Mouse (Mus musculus): ENCODE measurements at regions not wholly inside any gene's neighbourhood (a gene's known extent, or its start where the extent isn't known, plus 50 kb on each side); places are given as distances from the start of the nearest gene placed in this dataset.

DNA sequence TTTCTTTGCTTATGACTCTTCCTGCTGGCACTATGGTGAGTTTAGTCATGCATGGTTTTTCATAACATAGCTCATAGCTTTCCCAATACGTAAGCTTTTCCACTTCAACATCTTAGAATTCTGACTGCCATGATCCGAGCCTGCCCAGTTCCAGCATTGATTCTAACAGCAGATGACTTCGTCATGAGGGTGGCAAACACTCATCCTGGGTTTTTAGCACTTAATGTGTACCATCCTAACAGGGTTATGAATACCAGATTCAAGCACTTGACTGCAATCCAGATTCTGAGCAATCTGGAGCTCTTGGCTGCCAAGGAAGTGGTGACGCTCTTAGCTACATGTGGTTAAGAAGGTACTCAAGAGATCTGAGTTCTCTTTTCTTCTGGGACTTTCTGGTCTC is 128.3 kb upstream of the Sem1 start:
- no peak for DNase-seq (ENCODE audit: low spot score)
- H3K4me2 ChIP-seq (ENCODE audit: low read depth, low read length, severe bottlenecking), result no peak overlapping the region
- no peaks in the 10 kb centered on the region for H3K36me3 ChIP-seq (ENCODE audit: control insufficient read depth, insufficient read depth, low read length)
- ATAC-seq (replicated peaks; ENCODE audit: low FRiP score), result no peak
- no peak overlapping the region for H3K27ac ChIP-seq (ENCODE audit: low read depth, low read length)
- no peaks in the 10 kb centered on the region for H3K27me3 ChIP-seq (ENCODE audit: control insufficient read depth, insufficient read depth, low read length)
- no peaks in the 10 kb centered on the region for H3K9me3 ChIP-seq (ENCODE audit: control insufficient read depth, low read length)
- H3K9ac ChIP-seq (ENCODE audit: low read length), result no peak overlapping the region
- 91% methylated on average over 4 of the region's 4 CpGs for WGBS
- H3K4me3 ChIP-seq (ENCODE audit: low read depth, low read length), result no peak overlapping the region
- no peaks in the 10 kb centered on the region for H3K4me1 ChIP-seq (replicated peaks; ENCODE audit: control insufficient read depth, insufficient read depth, low read length)

DNA sequence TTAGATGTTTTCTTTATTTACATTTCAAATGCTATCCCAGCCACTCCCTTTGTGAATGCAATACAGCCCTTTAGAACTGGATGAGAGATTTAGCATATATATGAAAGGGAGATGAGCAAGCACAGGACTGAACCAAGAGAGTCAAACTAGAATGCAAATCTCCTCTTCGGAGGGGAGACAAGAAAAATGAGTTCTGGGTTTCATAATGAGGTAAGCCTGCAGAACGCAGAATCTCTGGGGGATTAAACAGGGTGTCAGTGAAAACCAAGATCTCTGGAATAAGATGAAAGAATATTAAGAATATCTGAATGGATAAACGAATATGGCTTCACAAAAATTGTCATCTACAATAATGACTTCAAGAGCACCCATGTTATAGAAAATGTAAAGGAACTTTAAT is 130.6 kb upstream of the Sem1 start:
- H3K4me1 ChIP-seq (replicated peaks; ENCODE audit: control insufficient read depth, insufficient read depth, low read length), result no peaks in the 10 kb centered on the region
- ATAC-seq (replicated peaks; ENCODE audit: low FRiP score), result no peak

GRCm38 (mm10) chr6:6730259-6730658 is 132.9 kb upstream of the Dlx6 start:
- no peak overlapping the region for H3K4me2 ChIP-seq (ENCODE audit: low read depth, low read length, severe bottlenecking)
- WGBS, result 90% methylated on average over 3 of the region's 3 CpGs
- no peaks in the 10 kb centered on the region for H3K9me3 ChIP-seq (ENCODE audit: control insufficient read depth, low read length)
- H3K27ac ChIP-seq (ENCODE audit: low read depth, low read length), result no peak overlapping the region
- no peak overlapping the region for H3K9ac ChIP-seq (ENCODE audit: low read length)
- H3K4me1 ChIP-seq (replicated peaks; ENCODE audit: control insufficient read depth, insufficient read depth, low read length), result no peaks in the 10 kb centered on the region
- DNase-seq (ENCODE audit: low spot score) (no peak), ATAC-seq (replicated peaks; ENCODE audit: low FRiP score) (no peak)
- no peaks in the 10 kb centered on the region for H3K27me3 ChIP-seq (ENCODE audit: control insufficient read depth, insufficient read depth, low read length)
- no peaks in the 10 kb centered on the region for H3K36me3 ChIP-seq (ENCODE audit: control insufficient read depth, insufficient read depth, low read length)
- no peak overlapping the region for H3K4me3 ChIP-seq (ENCODE audit: low read depth, low read length)

More for the DNA sequence above, 130.6 kb upstream of the Sem1 start:
- no peak for DNase-seq (ENCODE audit: low spot score)
- WGBS, result 83% methylated on average over 3 of the region's 3 CpGs
- Histone ChIP-seq H3K36me3 (ENCODE audit: control insufficient read depth, insufficient read depth, low read length) (no peaks in the 10 kb centered on the region), H3K9ac (ENCODE audit: low read length) (no peak overlapping the region), H3K9me3 (ENCODE audit: control insufficient read depth, low read length) (no peaks in the 10 kb centered on the region), H3K4me3 (ENCODE audit: low read depth, low read length) (no peak overlapping the region), H3K27ac (ENCODE audit: low read depth, low read length) (no peak overlapping the region), H3K4me2 (ENCODE audit: low read depth, low read length, severe bottlenecking) (no peak overlapping the region), H3K27me3 (ENCODE audit: control insufficient read depth, insufficient read depth, low read length) (no peaks in the 10 kb centered on the region)

- H3K27me3 ChIP-seq (ENCODE audit: control insufficient read depth, insufficient read depth, low read length), result no peaks in the 10 kb centered on the region
- H3K9ac ChIP-seq (ENCODE audit: low read length), result no peak overlapping the region
- no peak overlapping the region for H3K27ac ChIP-seq (ENCODE audit: low read depth, low read length)
- DNase-seq (ENCODE audit: low spot score) (no peak), ATAC-seq (replicated peaks; ENCODE audit: low FRiP score) (no peak)
- H3K9me3 ChIP-seq (ENCODE audit: control insufficient read depth, low read length), result no peaks in the 10 kb centered on the region
- H3K36me3 ChIP-seq (ENCODE audit: control insufficient read depth, insufficient read depth, low read length), result no peaks in the 10 kb centered on the region
- H3K4me3 ChIP-seq (ENCODE audit: low read depth, low read length), result no peak overlapping the region
- H3K4me1 ChIP-seq (replicated peaks; ENCODE audit: control insufficient read depth, insufficient read depth, low read length), result no peaks in the 10 kb centered on the region
- 72% methylated on average over 3 of the region's 3 CpGs for WGBS
- no peak overlapping the region for H3K4me2 ChIP-seq (ENCODE audit: low read depth, low read length, severe bottlenecking)
Observed at GRCm38 (mm10) chr6:6745394-6745793, 117.7 kb upstream of the Dlx6 start.

DNA sequence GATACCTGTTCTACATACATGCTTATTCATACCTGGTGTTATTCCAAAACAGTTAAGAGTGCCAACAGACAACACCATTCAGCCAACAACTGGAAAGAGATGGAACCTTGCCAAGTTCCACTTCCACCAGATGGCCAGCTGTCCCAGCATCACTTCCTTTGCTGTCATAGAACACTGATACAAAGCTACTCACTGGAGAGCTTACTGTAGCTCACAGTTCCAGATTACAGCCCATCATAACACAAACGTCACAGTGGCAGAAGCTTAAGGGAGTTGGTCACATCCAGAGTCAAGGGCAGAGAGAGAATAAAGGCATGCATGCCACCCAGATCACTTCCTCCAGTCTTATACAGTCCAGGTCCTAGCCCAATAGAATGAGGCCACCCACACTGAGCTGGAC is 84.0 kb upstream of the Dlx6 start:
- DNase-seq (ENCODE audit: low spot score) (no peak), ATAC-seq (replicated peaks; ENCODE audit: low FRiP score) (no peak)
- Histone ChIP-seq H3K27me3 (ENCODE audit: control insufficient read depth, insufficient read depth, low read length) (no peaks in the 10 kb centered on the region), H3K4me1 (replicated peaks; ENCODE audit: control insufficient read depth, insufficient read depth, low read length) (peaks cover 2% of the 10 kb centered on the region; the same call in 1 of the 2 replicates), H3K27ac (ENCODE audit: low read depth, low read length) (no peak overlapping the region), H3K9me3 (ENCODE audit: control insufficient read depth, low read length) (no peaks in the 10 kb centered on the region), H3K4me3 (ENCODE audit: low read depth, low read length) (no peak overlapping the region), H3K4me2 (ENCODE audit: low read depth, low read length, severe bottlenecking) (no peak overlapping the region), H3K36me3 (ENCODE audit: control insufficient read depth, insufficient read depth, low read length) (no peaks in the 10 kb centered on the region), H3K9ac (ENCODE audit: low read length) (no peak overlapping the region)
- WGBS, result 100% methylated on average over 1 of the region's 1 CpGs

- no peak overlapping the region for H3K4me3 ChIP-seq (ENCODE audit: low read depth, low read length)
- WGBS, result 47% methylated on average over 3 of the region's 3 CpGs
- ATAC-seq (replicated peaks; ENCODE audit: low FRiP score) (0 out of 2 replicates have a peak, but pooled peaks have one; percentile 7), DNase-seq (ENCODE audit: low spot score) (no peak)
- no peak overlapping the region for H3K27ac ChIP-seq (ENCODE audit: low read depth, low read length)
- H3K9ac ChIP-seq (ENCODE audit: low read length), result no peak overlapping the region
- H3K9me3 ChIP-seq (ENCODE audit: control insufficient read depth, low read length), result no peaks in the 10 kb centered on the region
- no peak overlapping the region for H3K4me2 ChIP-seq (ENCODE audit: low read depth, low read length, severe bottlenecking)
- no peaks in the 10 kb centered on the region for H3K36me3 ChIP-seq (ENCODE audit: control insufficient read depth, insufficient read depth, low read length)
- peaks cover 2% of the 10 kb centered on the region; the same call in 1 of the 2 replicates for H3K4me1 ChIP-seq (replicated peaks; ENCODE audit: control insufficient read depth, insufficient read depth, low read length)
- H3K27me3 ChIP-seq (ENCODE audit: control insufficient read depth, insufficient read depth, low read length), result no peaks in the 10 kb centered on the region
Observed at GRCm38 (mm10) chr6:6781556-6781955, 81.6 kb upstream of the Dlx6 start.

DNA sequence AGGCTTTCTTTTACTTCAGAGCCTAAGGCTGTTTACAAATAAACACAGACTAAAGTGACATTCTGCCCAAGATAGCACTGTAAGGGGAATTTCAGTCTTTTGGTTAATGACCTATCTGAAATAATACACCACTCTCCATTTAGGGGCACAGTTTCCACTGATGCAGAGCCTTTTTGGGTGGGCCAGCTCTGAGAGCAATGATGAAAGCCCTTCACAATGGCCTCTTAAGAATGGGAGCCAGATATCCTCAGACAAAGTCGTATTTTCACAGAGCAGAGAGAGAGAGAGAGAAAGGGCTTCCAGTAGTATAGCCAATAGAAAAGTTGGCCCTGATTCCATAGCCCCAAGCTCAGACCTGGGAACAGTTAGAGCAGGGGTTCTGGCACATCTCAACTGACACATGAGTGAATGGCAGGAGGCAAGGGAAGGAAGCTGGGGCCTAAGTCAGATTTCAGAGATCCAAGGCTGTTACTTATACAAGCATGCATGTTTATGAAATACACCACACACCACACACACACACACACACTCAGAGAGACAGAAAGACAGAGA is 77.1 kb upstream of the Dlx6 start:
- Histone ChIP-seq H3K27me3 (ENCODE audit: control insufficient read depth, insufficient read depth, low read length) (no peaks in the 10 kb centered on the region), H3K4me3 (ENCODE audit: low read depth, low read length) (no peak overlapping the region), H3K4me2 (ENCODE audit: low read depth, low read length, severe bottlenecking) (no peak overlapping the region), H3K36me3 (ENCODE audit: control insufficient read depth, insufficient read depth, low read length) (no peaks in the 10 kb centered on the region), H3K9ac (ENCODE audit: low read length) (no peak overlapping the region), H3K27ac (ENCODE audit: low read depth, low read length) (no peak overlapping the region), H3K4me1 (replicated peaks; ENCODE audit: control insufficient read depth, insufficient read depth, low read length) (peaks cover 2% of the 10 kb centered on the region; the same call in 1 of the 2 replicates), H3K9me3 (ENCODE audit: control insufficient read depth, low read length) (no peaks in the 10 kb centered on the region)
- no peak for ATAC-seq (replicated peaks; ENCODE audit: low FRiP score)
- no peak for DNase-seq (ENCODE audit: low spot score)
- WGBS, result 17% methylated on average over 1 of the region's 1 CpGs

DNA sequence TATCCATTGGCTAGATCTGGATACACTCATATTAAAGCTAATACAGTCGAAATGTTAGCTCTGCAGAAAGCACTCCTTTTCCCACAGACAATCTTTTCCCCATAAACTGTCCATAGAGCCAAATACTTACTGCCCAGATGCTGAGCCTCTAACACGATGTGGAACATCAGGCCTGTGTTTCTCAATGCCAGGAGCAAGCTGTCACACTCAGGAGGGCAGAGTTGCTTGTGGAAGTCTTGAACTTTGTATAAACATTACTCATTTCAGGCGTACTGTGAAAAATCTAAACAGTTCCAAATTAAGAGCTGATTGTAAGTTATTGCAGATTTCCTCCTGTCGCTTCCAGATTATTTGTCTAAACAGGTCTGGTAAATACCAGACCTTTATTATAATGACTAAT is 75.6 kb upstream of the Dlx6 start:
- Histone ChIP-seq H3K36me3 (ENCODE audit: control insufficient read depth, insufficient read depth, low read length) (no peaks in the 10 kb centered on the region), H3K4me1 (replicated peaks; ENCODE audit: control insufficient read depth, insufficient read depth, low read length) (no peaks in the 10 kb centered on the region), H3K4me2 (ENCODE audit: low read depth, low read length, severe bottlenecking) (no peak overlapping the region), H3K27me3 (ENCODE audit: control insufficient read depth, insufficient read depth, low read length) (no peaks in the 10 kb centered on the region), H3K9me3 (ENCODE audit: control insufficient read depth, low read length) (no peaks in the 10 kb centered on the region), H3K4me3 (ENCODE audit: low read depth, low read length) (no peak overlapping the region), H3K27ac (ENCODE audit: low read depth, low read length) (no peak overlapping the region), H3K9ac (ENCODE audit: low read length) (no peak overlapping the region)
- ATAC-seq (replicated peaks; ENCODE audit: low FRiP score) (no peak), DNase-seq (ENCODE audit: low spot score) (no peak)
- WGBS, result 79% methylated on average over 4 of the region's 4 CpGs

GRCm38 (mm10) chr6:6794320-6795018 is 68.7 kb upstream of the Dlx6 start:
- no peak overlapping the region for H3K9ac ChIP-seq (ENCODE audit: low read length)
- H3K4me3 ChIP-seq (ENCODE audit: low read depth, low read length), result no peak overlapping the region
- ATAC-seq (replicated peaks; ENCODE audit: low FRiP score) (no peak), DNase-seq (ENCODE audit: low spot score) (no peak)
- no peaks in the 10 kb centered on the region for H3K9me3 ChIP-seq (ENCODE audit: control insufficient read depth, low read length)
- H3K27me3 ChIP-seq (ENCODE audit: control insufficient read depth, insufficient read depth, low read length), result no peaks in the 10 kb centered on the region
- H3K4me1 ChIP-seq (replicated peaks; ENCODE audit: control insufficient read depth, insufficient read depth, low read length), result no peaks in the 10 kb centered on the region
- 71% methylated on average over 6 of the region's 6 CpGs for WGBS
- no peak overlapping the region for H3K4me2 ChIP-seq (ENCODE audit: low read depth, low read length, severe bottlenecking)
- H3K27ac ChIP-seq (ENCODE audit: low read depth, low read length), result no peak overlapping the region
- H3K36me3 ChIP-seq (ENCODE audit: control insufficient read depth, insufficient read depth, low read length), result no peaks in the 10 kb centered on the region

All from forebrain, embryonic 11.5 days (tissue).